Mouse (Mus musculus): ENCODE results near the gene Cbx2.

Gene Cbx2

DNA sequence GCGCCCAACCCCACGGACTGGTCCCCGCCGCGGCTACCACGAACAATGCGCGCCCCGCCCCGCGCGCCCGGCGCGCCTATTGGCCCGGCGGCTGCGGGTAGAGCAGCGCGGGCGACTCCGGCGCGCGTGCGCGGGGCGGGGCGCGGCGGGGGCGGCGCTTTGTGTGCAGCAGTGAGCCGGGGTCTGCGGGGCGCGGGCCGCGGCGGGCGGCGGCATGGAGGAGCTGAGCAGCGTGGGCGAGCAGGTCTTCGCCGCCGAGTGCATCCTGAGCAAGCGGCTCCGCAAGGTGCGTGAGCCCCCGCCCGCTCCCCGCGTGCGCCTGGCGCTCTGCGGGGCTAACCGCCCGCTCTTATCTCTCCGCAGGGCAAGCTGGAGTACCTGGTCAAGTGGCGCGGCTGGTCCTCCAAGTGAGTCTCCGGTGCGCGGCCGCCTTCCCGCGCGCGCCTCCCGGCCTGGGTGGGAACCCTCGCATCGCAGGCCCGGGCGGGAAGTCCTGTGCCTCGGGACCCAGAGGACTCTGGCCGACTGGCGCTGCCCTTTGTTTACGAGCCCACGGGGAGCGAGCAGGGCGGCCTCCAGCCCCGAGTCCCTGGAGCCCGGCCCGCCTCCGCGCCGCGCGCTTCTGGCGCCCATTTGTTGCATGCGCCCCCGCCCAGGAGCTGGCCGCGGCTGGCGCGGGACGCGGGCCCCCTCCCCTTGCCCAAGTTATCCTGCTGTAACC lies at the start of gene Cbx2:
Gene Cbx2, plus strand, starts transcription at position 68 of the 721 bp plus-strand sequence.
- no peak for DNase-seq (ENCODE audit: low read depth, low spot score)

DNA sequence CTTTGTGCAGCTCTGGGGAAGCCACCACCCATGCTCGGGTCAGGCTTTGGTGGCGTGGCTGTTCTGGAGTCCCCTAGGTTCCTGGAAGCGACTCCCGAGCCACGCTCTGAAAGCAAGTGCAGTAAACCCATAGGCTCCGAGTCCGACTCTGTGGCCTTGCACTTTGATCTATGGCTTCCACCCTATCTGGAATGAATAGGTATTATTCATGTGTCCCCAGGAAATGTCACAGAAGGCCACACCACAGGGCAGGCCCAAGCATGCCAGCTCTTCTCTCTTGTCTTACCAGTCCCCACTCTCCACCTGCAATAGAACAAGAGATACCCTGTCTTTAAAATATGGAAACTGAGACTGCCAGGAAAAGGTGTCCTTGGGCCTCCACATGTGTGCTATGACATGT lies 48.4 kb upstream of the Cbx2 start:
- no peak for DNase-seq (ENCODE audit: low read depth, low spot score)

GRCm38 (mm10) chr11:118975427-118975826 lies 47.3 kb upstream of the Cbx2 start:
- DNase-seq (ENCODE audit: low read depth, low spot score), result peak; percentile 61

- no peak for DNase-seq (ENCODE audit: low read depth, low spot score)
Measured at GRCm38 (mm10) chr11:118975917-118976316, 46.8 kb upstream of the Cbx2 start.

GRCm38 (mm10) chr11:118980388-118980787 lies 42.4 kb upstream of the Cbx2 start:
- DNase-seq (ENCODE audit: low read depth, low spot score), result no peak

DNA sequence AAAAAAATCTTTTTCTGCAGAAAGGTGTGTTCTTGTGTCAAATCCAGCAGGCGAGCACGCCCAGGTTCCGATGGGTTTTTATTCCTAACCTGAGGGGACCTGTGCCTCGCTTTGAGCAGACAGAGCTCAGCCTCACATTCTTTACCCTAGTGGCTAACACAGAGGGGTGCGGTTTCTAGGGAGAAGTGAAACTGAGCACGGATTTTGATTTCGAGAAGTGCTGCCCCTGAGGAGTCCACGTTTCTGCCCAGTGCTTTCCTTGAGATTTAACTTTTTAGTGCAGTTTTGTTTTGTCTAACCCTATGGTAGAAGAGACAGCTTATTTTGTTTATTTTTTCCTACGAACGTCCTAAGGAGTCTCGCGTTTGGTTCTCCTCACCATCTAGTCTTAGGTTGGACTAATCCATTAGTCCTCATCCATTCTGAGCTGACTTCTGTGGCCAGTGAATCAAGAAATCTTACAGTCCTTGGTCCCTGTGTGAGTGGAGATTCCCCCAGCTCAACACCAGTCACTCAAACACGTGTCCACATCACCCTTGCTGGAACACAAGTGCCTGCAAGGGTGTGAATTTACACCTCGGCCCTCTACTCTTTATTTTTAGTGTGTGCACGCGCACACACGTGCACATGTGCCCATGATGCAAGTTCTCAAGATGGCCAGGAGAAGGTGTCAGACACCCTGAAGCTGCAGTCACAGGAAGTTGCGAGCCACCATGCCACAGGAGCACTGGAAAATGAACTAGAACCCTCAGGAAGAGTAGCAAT lies 41.6 kb upstream of the Cbx2 start:
- DNase-seq (ENCODE audit: low read depth, low spot score), result no peak

GRCm38 (mm10) chr11:118982593-118983113 lies 40.1 kb upstream of the Cbx2 start:
- DNase-seq (ENCODE audit: low read depth, low spot score), result no peak

GRCm38 (mm10) chr11:118985571-118985970 lies 37.2 kb upstream of the Cbx2 start:
- no peak for DNase-seq (ENCODE audit: low read depth, low spot score)

- no peak for DNase-seq (ENCODE audit: low read depth, low spot score)
Measured at GRCm38 (mm10) chr11:118987999-118988398, 34.8 kb upstream of the Cbx2 start, which contains the start of gene Enpp7. TSS of gene Enpp7 (plus strand) at chr11:118988188.

- no peak for DNase-seq (ENCODE audit: low read depth, low spot score)
Measured at GRCm38 (mm10) chr11:118992781-118993180, 30.0 kb upstream of the Cbx2 start.

DNA sequence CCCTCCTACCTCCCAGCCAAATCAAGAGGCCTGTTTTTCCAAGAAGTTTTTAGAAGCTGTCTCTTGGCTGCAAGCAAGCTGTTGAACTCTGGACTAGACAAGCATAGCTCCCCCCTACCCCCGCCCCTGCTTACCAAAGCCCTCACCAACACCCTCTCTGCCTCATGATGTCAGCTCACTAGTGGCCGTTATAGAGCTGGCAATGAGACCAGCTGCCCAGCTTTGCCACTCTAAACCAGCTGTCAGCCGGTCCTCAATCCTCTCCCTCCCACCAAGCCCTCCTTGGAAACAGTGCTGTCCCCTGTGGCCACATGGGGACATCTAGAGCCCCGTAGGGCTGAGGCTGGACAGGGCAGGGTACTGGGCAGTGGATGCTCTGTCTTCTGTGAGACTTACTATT lies 27.3 kb upstream of the Cbx2 start:
- no peak for DNase-seq (ENCODE audit: low read depth, low spot score)

DNA sequence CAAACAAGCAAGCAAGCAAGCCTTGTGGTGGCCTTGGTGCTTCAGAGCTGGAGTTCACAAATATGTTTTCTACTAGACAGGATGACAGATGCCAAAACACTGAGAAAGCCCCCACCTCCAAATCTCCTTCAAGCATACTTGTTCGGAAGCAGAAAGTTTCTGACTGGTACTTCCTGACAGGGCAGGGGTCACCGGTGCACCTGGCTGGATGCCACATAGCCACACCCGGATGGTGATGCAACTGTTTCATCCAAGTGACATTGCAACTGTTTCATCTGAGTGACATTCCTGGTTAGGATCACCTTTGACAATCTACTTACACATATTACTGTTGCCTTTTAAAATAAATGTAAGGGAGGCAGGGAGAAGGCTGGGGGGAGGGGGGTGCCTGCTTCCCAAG lies 25.6 kb upstream of the Cbx2 start:
- no peak for DNase-seq (ENCODE audit: low read depth, low spot score)

GRCm38 (mm10) chr11:118998540-118999265 lies 24.1 kb upstream of the Cbx2 start:
- peak; percentile 41 for DNase-seq (ENCODE audit: low read depth, low spot score)

- no peak for DNase-seq (ENCODE audit: low read depth, low spot score)
Measured at GRCm38 (mm10) chr11:118999361-118999804, 23.4 kb upstream of the Cbx2 start.

GRCm38 (mm10) chr11:119000877-119001276 lies 21.9 kb upstream of the Cbx2 start:
- DNase-seq (ENCODE audit: low read depth, low spot score), result no peak

DNA sequence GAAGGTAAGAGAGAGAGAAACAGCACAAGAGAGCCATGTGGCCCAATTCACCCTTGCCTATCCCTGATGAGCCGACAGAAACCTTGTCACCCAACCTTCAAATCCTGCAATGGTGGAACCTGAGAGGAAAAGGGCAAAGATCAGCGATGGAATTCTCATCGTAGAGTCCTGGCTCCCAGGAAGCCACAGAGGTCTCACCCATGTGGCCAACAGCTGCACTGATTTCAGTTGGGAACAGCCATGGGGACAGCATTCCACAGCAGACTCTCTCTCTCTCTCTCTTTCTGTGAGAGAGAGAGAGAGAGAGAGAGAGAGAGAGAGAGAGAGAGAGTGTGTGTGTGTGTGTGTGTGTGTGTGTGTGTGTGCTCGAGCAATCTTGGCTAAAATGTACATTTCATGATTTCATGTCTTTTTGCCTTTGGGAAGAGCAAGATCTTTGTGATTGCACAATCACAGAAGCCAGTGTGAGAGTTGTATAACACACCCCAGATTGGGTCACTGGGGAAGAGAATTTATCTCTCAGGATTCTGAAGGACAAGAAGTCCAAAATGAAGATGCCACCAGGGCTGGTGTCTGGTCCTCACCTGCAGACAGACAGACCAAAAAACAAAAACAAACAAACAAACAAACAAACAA lies 21.2 kb upstream of the Cbx2 start:
- no peak for DNase-seq (ENCODE audit: low read depth, low spot score)

DNA sequence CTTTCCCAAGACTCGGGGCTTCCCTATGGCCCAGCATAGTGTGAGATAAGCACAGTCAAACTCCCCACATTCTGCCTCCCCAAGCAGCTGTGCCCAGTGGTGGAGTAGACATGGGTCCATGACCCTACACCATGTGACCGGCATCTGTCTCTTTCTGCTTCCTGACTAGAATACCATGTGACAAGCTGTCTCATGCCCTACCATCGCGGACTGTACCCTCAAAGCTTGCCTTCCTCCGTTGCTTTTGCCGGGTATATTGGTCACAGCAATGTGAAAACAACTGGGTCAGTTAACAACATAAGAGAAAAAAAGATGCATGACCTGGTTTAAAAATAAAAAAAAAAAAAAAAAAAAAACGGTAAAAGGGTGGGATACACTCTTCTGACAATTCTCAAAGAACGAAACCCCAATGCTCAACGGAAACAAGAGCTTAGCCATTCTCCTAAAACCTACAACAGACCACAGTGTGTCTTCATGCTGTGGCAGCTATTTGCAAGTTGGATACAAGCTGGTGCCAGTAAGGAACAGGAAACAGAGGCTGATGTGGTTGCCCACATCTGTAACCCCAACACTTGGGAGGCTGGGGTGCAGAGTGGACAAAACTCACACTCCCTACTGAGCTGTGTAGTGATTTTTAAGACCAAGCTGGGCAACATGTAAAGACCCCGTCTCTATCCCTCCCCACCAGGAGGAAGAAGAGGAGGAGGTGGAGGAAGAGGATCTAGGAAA lies 17.1 kb upstream of the Cbx2 start:
- no peak for DNase-seq (ENCODE audit: low read depth, low spot score)

GRCm38 (mm10) chr11:119006462-119006861 lies 16.3 kb upstream of the Cbx2 start:
- no peak for DNase-seq (ENCODE audit: low read depth, low spot score)

DNA sequence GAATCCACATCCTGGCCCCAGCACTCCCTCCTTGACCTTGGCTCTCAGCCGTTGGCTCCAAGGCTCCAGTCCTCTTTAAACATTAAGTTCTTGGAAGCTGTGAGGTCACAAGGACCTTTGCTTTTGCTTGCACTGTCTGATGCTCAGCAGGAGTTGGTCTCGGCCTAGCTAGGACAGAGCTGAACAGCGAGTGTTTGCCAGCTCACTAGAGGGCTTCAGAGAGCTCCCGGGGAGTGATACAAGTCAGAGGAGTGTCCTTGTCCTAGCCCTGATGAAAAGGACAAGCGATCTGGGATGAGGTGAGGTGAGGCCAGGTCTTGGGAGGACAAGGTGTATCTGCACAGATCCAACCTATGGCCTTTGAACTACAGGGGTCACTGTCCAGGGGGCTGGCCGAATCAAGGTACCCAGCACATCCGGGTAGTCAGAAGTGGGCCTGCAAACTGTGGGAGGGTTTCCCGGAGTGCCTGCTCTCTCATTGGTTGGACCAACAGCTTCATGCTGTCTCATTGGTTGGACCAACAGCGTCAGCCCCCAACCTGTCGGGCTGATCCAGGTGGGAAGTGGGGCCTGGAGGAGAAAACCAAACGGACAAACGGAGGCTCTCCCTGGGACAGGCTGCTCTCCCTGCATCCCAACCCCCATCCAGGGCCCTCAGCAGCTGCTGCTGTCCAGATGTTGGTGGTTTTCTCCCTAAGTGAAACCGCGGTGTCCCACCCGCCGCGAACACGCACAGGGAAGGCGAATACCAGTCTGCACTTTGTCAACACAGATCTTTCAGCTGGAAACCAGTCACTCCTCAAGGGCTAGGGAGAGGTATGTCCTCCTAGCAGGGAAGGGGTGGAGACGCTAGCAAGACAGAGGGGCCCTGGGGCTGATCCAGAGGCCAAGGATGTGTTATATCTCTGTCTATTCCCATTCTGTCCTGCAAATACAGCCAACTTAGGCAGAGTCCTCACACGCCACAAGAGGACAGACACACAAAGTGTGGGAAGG lies 15.0 kb upstream of the Cbx2 start:
- no peak for DNase-seq (ENCODE audit: low read depth, low spot score)

GRCm38 (mm10) chr11:119014455-119014854 lies 8.3 kb upstream of the Cbx2 start:
- no peak for DNase-seq (ENCODE audit: low read depth, low spot score)

All from retina, adult 2 months (tissue).